Mouse (Mus musculus) small intestine, adult 2 months (tissue): Measurements from ENCODE around the gene Gm20388. TPM values are rescaled to one million over a fixed set of nuclear protein-coding genes. Genes with fewer than 3 reads are reported as not detected.

ENCODE experiments used
- H3K27ac ChIP-seq: fragments of 200-500 bp; 2 replicates; pipeline ENCODE4 v1.5.1; 2012; ENCODE audit warnings: low read depth, low read length, control low read depth, inconsistent platforms; ENCODE audit not compliant: insufficient read depth
- H3K27me3 ChIP-seq: fragments of 200-500 bp; 2 replicates; pipeline ENCODE4 v1.6.1; 2012; ENCODE audit warnings: mild to moderate bottlenecking, moderate library complexity, low read length, inconsistent platforms; ENCODE audit not compliant: control insufficient read depth, insufficient read depth
- H3K36me3 ChIP-seq: fragments of 200-500 bp; 2 replicates; pipeline ENCODE4 v1.6.1; 2012; ENCODE audit warnings: mild to moderate bottlenecking, low read length, control low read depth, inconsistent platforms; ENCODE audit not compliant: control insufficient read depth, insufficient read depth
- H3K4me1 ChIP-seq: fragments of 200-500 bp; 2 replicates; pipeline ENCODE4 v1.6.1; 2012; ENCODE audit warnings: low read length, inconsistent platforms, mixed read lengths; ENCODE audit not compliant: control insufficient read depth, insufficient read depth, insufficient read length
- H3K4me3 ChIP-seq: fragments of 200-500 bp; 2 replicates; pipeline ENCODE4 v1.5.1; 2012; ENCODE audit warnings: low read depth, mild to moderate bottlenecking, control low read depth, inconsistent platforms, low read length, moderate library complexity
- CTCF ChIP-seq: fragments of 200-500 bp; IDR thresholded peaks from 2 replicates; pipeline ENCODE4 v1.5.1; 2012; ENCODE audit warnings: low read depth, mild to moderate bottlenecking, control low read depth, inconsistent platforms, low read length, moderate library complexity, mixed read lengths; ENCODE audit not compliant: insufficient replicate concordance, insufficient read length; ENCODE audit errors: extremely low read depth
- POLR2A ChIP-seq: fragments of 200-500 bp; IDR thresholded peaks from 2 replicates; pipeline ENCODE4 v1.6.1; 2012; ENCODE audit warnings: low read depth, mild to moderate bottlenecking, control low read depth, inconsistent platforms, low read length, moderate library complexity
- WGBS: fragments of 180-500 bp; shearing (Covaris S2); methylation state at CpG from one replicate; pipeline ENCODE4 v1.1.7; 2018; 5-methylcytosine and 5-hydroxymethylcytosine counted together
- polyA plus RNA-seq: library from polyadenylated mRNA; depleted of rRNA; stranded (reverse); fragments of >200 nt; gene quantifications from 2 replicates; pipeline ENCODE4 v1.2.3, GENCODE M21; 2012

Gm20388 gene
- polyA plus RNA-seq, 1 experiment = 37.3 TPM

- Histone ChIP-seq H3K27me3 (no peaks in the 10 kb centered on the region), H3K27ac (0 out of 2 replicates have a peak overlapping the region, but pooled peaks have one; percentile 9), H3K4me3 (no peak overlapping the region), H3K4me1 (peaks cover 13% of the 10 kb centered on the region), H3K36me3 (no peaks in the 10 kb centered on the region)
- TF ChIP-seq POLR2A (no peak), CTCF (no peak)
- 85% methylated on average over 17 of the region's 17 CpGs for WGBS
Measured at GRCm38 (mm10) chr8:120190107-120190809, 279.6 kb downstream of the Gm20388 start.

- 46% methylated on average over 20 of the region's 20 CpGs for WGBS
- Histone ChIP-seq H3K27ac (peak overlapping the region; percentile 78), H3K4me3 (peak overlapping the region; percentile 7; the same call in 1 of the 2 replicates), H3K27me3 (no peaks in the 10 kb centered on the region), H3K36me3 (no peaks in the 10 kb centered on the region), H3K4me1 (peaks cover 7% of the 10 kb centered on the region)
- no peak for TF ChIP-seq CTCF
- no peak for TF ChIP-seq POLR2A
Measured at GRCm38 (mm10) chr8:120190810-120191413, 280.3 kb downstream of the Gm20388 start.

GRCm38 (mm10) chr8:120191633-120192032 is 281.0 kb downstream of the Gm20388 start:
- Histone ChIP-seq H3K4me1 (peaks cover 5% of the 10 kb centered on the region), H3K4me3 (no peak overlapping the region), H3K36me3 (no peaks in the 10 kb centered on the region), H3K27me3 (no peaks in the 10 kb centered on the region), H3K27ac (no peak overlapping the region)
- WGBS = 66% methylated on average over 5 of the region's 5 CpGs
- TF ChIP-seq CTCF = no peak
- no peak for TF ChIP-seq POLR2A

GRCm38 (mm10) chr8:120192118-120192517 is 281.5 kb downstream of the Gm20388 start:
- Histone ChIP-seq H3K27ac (no peak overlapping the region), H3K27me3 (no peaks in the 10 kb centered on the region), H3K36me3 (no peaks in the 10 kb centered on the region), H3K4me3 (no peak overlapping the region), H3K4me1 (peaks cover 5% of the 10 kb centered on the region)
- WGBS = 95% methylated on average over 5 of the region's 5 CpGs
- TF ChIP-seq CTCF (no peak), POLR2A (no peak)

GRCm38 (mm10) chr8:120201351-120201750 is 290.7 kb downstream of the Gm20388 start:
- Histone ChIP-seq H3K4me1 (peaks cover 7% of the 10 kb centered on the region), H3K4me3 (no peak overlapping the region), H3K27ac (no peak overlapping the region), H3K27me3 (no peaks in the 10 kb centered on the region), H3K36me3 (no peaks in the 10 kb centered on the region)
- TF ChIP-seq CTCF = no peak
- TF ChIP-seq POLR2A = no peak
- 53% methylated on average over 6 of the region's 6 CpGs for WGBS

- Histone ChIP-seq H3K27me3 (no peaks in the 10 kb centered on the region), H3K36me3 (no peaks in the 10 kb centered on the region), H3K27ac (no peak overlapping the region), H3K4me1 (peaks cover 7% of the 10 kb centered on the region), H3K4me3 (no peak overlapping the region)
- TF ChIP-seq CTCF = no peak
- TF ChIP-seq POLR2A = no peak
- WGBS = 64% methylated on average over 3 of the region's 3 CpGs
Measured at GRCm38 (mm10) chr8:120202546-120202945, 291.9 kb downstream of the Gm20388 start.

- no peaks in the 10 kb centered on the region for H3K36me3 ChIP-seq
- 39% methylated on average over 7 of the region's 7 CpGs for WGBS
- no peaks in the 10 kb centered on the region for H3K27me3 ChIP-seq
- no peak overlapping the region for H3K27ac ChIP-seq
- no peak overlapping the region for H3K4me3 ChIP-seq
- TF ChIP-seq POLR2A (no peak), CTCF (no peak)
- H3K4me1 ChIP-seq = peaks cover 7% of the 10 kb centered on the region
Measured at GRCm38 (mm10) chr8:120204736-120205360, 294.2 kb downstream of the Gm20388 start.
